In genomic region chr1:133347226-133347625, GRCm38 (mm10) we compare ENCODE assay signal across 37 mouse cellular contexts. TPM values are rescaled to one million over a fixed set of nuclear protein-coding genes. Genes with fewer than 3 reads are reported as not detected.
A peak's percentile ranks its signal among the peaks of the same experiment; 100 is the strongest.
DNase-seq lines count a peak whose midpoint lies in the region; ATAC-seq and TF ChIP-seq lines count a peak whose summit lies in the region.
"Had no signal": no experiment of that assay in that cellular context is flagged by ENCODE, and none has a peak within 500 bp of the region (broad histone marks: within the 10 kb centered on the region; RNA-seq: fewer than 3 reads in every experiment).

No protein-coding gene starts in this region.

- TF ChIP-seq CTCF in small intestine, adult 2 months (IDR thresholded peaks at IDR 0.05; ENCODE audit: extremely low read depth, insufficient read length, insufficient replicate concordance, low read depth, low read length): no peak

- H3K27me3 ChIP-seq in megakaryocyte, embryonic 14.5 days (replicated peaks): peaks cover 60% of the 10 kb centered on the region
- H3K27me3 ChIP-seq in intestine, embryonic 15.5 days (replicated peaks): no peaks in the 10 kb centered on the region
- no peaks in the 10 kb centered on the region for H3K27me3 ChIP-seq in small intestine, adult 2 months (ENCODE audit: control insufficient read depth, insufficient read depth, low read length)

- no peaks in the 10 kb centered on the region for H3K36me3 ChIP-seq in megakaryocyte, embryonic 14.5 days (replicated peaks; ENCODE audit: low read length)
- no peaks in the 10 kb centered on the region for H3K36me3 ChIP-seq in intestine, embryonic 15.5 days
- no peaks in the 10 kb centered on the region for H3K36me3 ChIP-seq in small intestine, adult 2 months (ENCODE audit: control insufficient read depth, insufficient read depth, low read length)
- H3K36me3 ChIP-seq: embryonic facial prominence, embryonic 10.5 days; embryonic facial prominence, embryonic 13.5 days; heart, embryonic 10.5 days; heart, embryonic 13.5 days had no signal

- no peak for ATAC-seq in megakaryocyte, adult 5-6 weeks (ENCODE audit: poor library complexity, severe bottlenecking)
- 0 out of 2 replicates have a peak, but pooled peaks have one; percentile 15 for ATAC-seq in intestine, embryonic 15.5 days
- ATAC-seq: CD4-positive, CD25-positive, alpha-beta regulatory T cell, adult 4 months; forebrain, embryonic 13.5 days; forebrain, embryonic 16.5 days; hindbrain, postnatal 0 days; Patski had no signal

- H3K4me2 ChIP-seq in intestine, embryonic 15.5 days (replicated peaks): no peak overlapping the region
- H3K4me2 ChIP-seq: embryonic facial prominence, embryonic 13.5 days; forebrain, embryonic 13.5 days; heart, embryonic 13.5 days; hindbrain, embryonic 14.5 days had no signal

- H3K9me3 ChIP-seq in megakaryocyte, embryonic 14.5 days: 0 out of 2 replicates have a peak, but pooled peaks cover 3% of the 10 kb centered on the region
- no peaks in the 10 kb centered on the region for H3K9me3 ChIP-seq in intestine, embryonic 15.5 days
- H3K9me3 ChIP-seq: embryonic facial prominence, embryonic 10.5 days; embryonic facial prominence, embryonic 13.5 days; forebrain, embryonic 13.5 days; heart, embryonic 10.5 days; heart, embryonic 13.5 days had no signal

- no peak for TF ChIP-seq POLR2A in small intestine, adult 2 months (IDR thresholded peaks at IDR 0.05; ENCODE audit: low read depth, low read length)

- DNase-seq in ZHBTc4 (ENCODE audit: low read depth, low spot score): peak; percentile 69
- DNase-seq in Muller cell, postnatal 12 days (ENCODE audit: inconsistent ontology term): no peak
- DNase-seq in layer of hippocampus, adult 18-20 months (ENCODE audit: low spot score in 2 of 2): no peak
- no peak for DNase-seq in adrenal gland, postnatal 4 days (ENCODE audit: low spot score in 2 of 2)
- DNase-seq: cerebellum, adult 18-20 months; cerebellum, adult 9-11 months; cerebellum, postnatal 36 days; embryo, embryonic 11 days; gastrocnemius, postnatal 10 days; gastrocnemius, postnatal 36 days; heart, postnatal 14 days; heart, postnatal 4 days had no signal

- no peak overlapping the region for H3K27ac ChIP-seq in intestine, embryonic 15.5 days
- peak overlapping the region; percentile 70 for H3K27ac ChIP-seq in small intestine, adult 2 months (ENCODE audit: insufficient read depth, low read depth, low read length)
- H3K27ac ChIP-seq: embryonic facial prominence, embryonic 10.5 days; embryonic facial prominence, embryonic 13.5 days; forebrain, embryonic 13.5 days; heart, adult 2 months; heart, embryonic 10.5 days; heart, embryonic 13.5 days; hindbrain, embryonic 14.5 days; hindbrain, postnatal 0 days had no signal

- peaks cover 12% of the 10 kb centered on the region for H3K4me1 ChIP-seq in megakaryocyte, embryonic 14.5 days
- peaks cover 8% of the 10 kb centered on the region; the same call in 1 of the 2 replicates for H3K4me1 ChIP-seq in intestine, embryonic 15.5 days (replicated peaks)
- peaks cover 26% of the 10 kb centered on the region for H3K4me1 ChIP-seq in small intestine, adult 2 months (ENCODE audit: control insufficient read depth, insufficient read depth, insufficient read length, low read length)
- H3K4me1 ChIP-seq: forebrain, embryonic 13.5 days had no signal

- peak overlapping the region; percentile 62 for H3K4me3 ChIP-seq in megakaryocyte, embryonic 14.5 days (replicated peaks)
- no peak overlapping the region for H3K4me3 ChIP-seq in intestine, embryonic 15.5 days (replicated peaks)
- no peak overlapping the region for H3K4me3 ChIP-seq in small intestine, adult 2 months (ENCODE audit: low read depth, low read length)
- H3K4me3 ChIP-seq: embryonic facial prominence, embryonic 10.5 days; embryonic facial prominence, embryonic 13.5 days; erythroblast, embryonic 14.5 days; forebrain, embryonic 13.5 days; heart, adult 2 months; heart, embryonic 10.5 days; heart, embryonic 13.5 days had no signal

- H3K9ac ChIP-seq in intestine, embryonic 15.5 days: no peak overlapping the region
- H3K9ac ChIP-seq: embryonic facial prominence, embryonic 13.5 days; forebrain, embryonic 13.5 days; heart, embryonic 13.5 days; hindbrain, embryonic 14.5 days had no signal

- WGBS in intestine, embryonic 15.5 days: 61% methylated on average over 3 of the region's 3 CpGs
- 84% methylated on average over 3 of the region's 3 CpGs for WGBS in small intestine, adult 2 months

RNA-seq across cellular contexts. Expression of gene Ren1, which starts 3.1 kb away (rescaled TPM):
- polyA plus RNA-seq in megakaryocyte, embryonic 14.5 days (2012; ENCODE audit: insufficient read depth, low replicate concordance): not detected in 2 replicates
- not detected in 2 replicates for total RNA-seq in megakaryocyte, adult 5-6 weeks (2015)
- not detected in 2 replicates for total RNA-seq in megakaryocyte, adult 5-6 weeks (2017)
- polyA plus RNA-seq in intestine, embryonic 15.5 days (2015; fragmentation: Nextera tagmentation; extraction: Ambion mirVana): 2.7 and 8.5 TPM in 2 replicates
- polyA plus RNA-seq in small intestine, adult 2 months (2012; rRNA removed): 0.25 and 3.3 TPM in 2 replicates
- total RNA-seq in layer of hippocampus, adult 18-20 months (2021): under 1 TPM in 1 of 2 experiments, not detected in 1; 0.20 TPM
- 10 to 100 TPM in 1 of 2 experiments, 1 to 10 TPM in 1; 2.0 to 17.3 TPM for total RNA-seq in adrenal gland, postnatal 4 days (2021)
- total RNA-seq: gastrocnemius, postnatal 10 days; gastrocnemius, postnatal 36 days; granulocyte monocyte progenitor cell, adult 5-6 weeks had no signal
- polyA plus RNA-seq: C2C12; CD4-positive, CD25-positive, alpha-beta regulatory T cell, adult 4 months; embryonic facial prominence, embryonic 10.5 days; erythroblast, embryonic 14.5 days; forebrain, embryonic 13.5 days; forebrain, embryonic 16.5 days; Patski had no signal

RNA-seq across cellular contexts. Expression of gene Etnk2, which starts 16.1 kb away (rescaled TPM):
- polyA plus RNA-seq in megakaryocyte, embryonic 14.5 days (2012; ENCODE audit: insufficient read depth, low replicate concordance): 0.11 TPM in 1 of 2 replicates, not detected in the other
- total RNA-seq in megakaryocyte, adult 5-6 weeks (2015): not detected in 2 replicates
- not detected in 2 replicates for total RNA-seq in megakaryocyte, adult 5-6 weeks (2017)
- 3.3 and 3.5 TPM in 2 replicates for polyA plus RNA-seq in intestine, embryonic 15.5 days (2015; fragmentation: Nextera tagmentation; extraction: Ambion mirVana)
- 0.20 and 1.0 TPM in 2 replicates for polyA plus RNA-seq in small intestine, adult 2 months (2012; rRNA removed)
- 1 to 10 TPM; 1.0 to 2.1 TPM for total RNA-seq in layer of hippocampus, adult 18-20 months (2021)
- total RNA-seq in adrenal gland, postnatal 4 days (2021): 10 to 100 TPM in 1 of 2 experiments, 1 to 10 TPM in 1; 8.1 to 12.1 TPM
- total RNA-seq: granulocyte monocyte progenitor cell, adult 5-6 weeks had no signal
- polyA plus RNA-seq: C2C12; CD4-positive, CD25-positive, alpha-beta regulatory T cell, adult 4 months; erythroblast, embryonic 14.5 days had no signal

RNA-seq across cellular contexts. Expression of gene Kiss1, which starts 25.6 kb away (rescaled TPM):
- polyA plus RNA-seq in megakaryocyte, embryonic 14.5 days (2012; ENCODE audit: insufficient read depth, low replicate concordance): not detected in 2 replicates
- total RNA-seq in megakaryocyte, adult 5-6 weeks (2015): not detected in 2 replicates
- total RNA-seq in megakaryocyte, adult 5-6 weeks (2017): not detected in 2 replicates
- not detected in 2 replicates for polyA plus RNA-seq in intestine, embryonic 15.5 days (2015; fragmentation: Nextera tagmentation; extraction: Ambion mirVana)
- not detected in 2 replicates for polyA plus RNA-seq in small intestine, adult 2 months (2012; rRNA removed)
- total RNA-seq in layer of hippocampus, adult 18-20 months (2021): not detected
- not detected for total RNA-seq in adrenal gland, postnatal 4 days (2021)
- total RNA-seq: adrenal gland, adult 2 months; adrenal gland, postnatal 14 days; ES-E14; gastrocnemius, adult 18-20 months; gastrocnemius, postnatal 10 days; gastrocnemius, postnatal 36 days; granulocyte monocyte progenitor cell, adult 5-6 weeks; heart, adult 2 months; heart, postnatal 14 days; heart, postnatal 4 days; hindbrain, postnatal 0 days had no signal
- polyA plus RNA-seq: adrenal gland, adult 2 months; C2C12; CD4-positive, CD25-positive, alpha-beta regulatory T cell, adult 4 months; cortical plate, adult 2 months; embryonic facial prominence, embryonic 10.5 days; embryonic facial prominence, embryonic 13.5 days; erythroblast, embryonic 14.5 days; forebrain, embryonic 13.5 days; heart, adult 2 months; heart, embryonic 10.5 days; heart, embryonic 13.5 days; heart, embryonic 16.5 days; hindbrain, embryonic 11.5 days; hindbrain, embryonic 14.5 days; hindbrain, postnatal 0 days; Patski had no signal

RNA-seq across cellular contexts. Expression of gene Golt1a, which starts 37.6 kb away (rescaled TPM):
- not detected in 2 replicates for polyA plus RNA-seq in megakaryocyte, embryonic 14.5 days (2012; ENCODE audit: insufficient read depth, low replicate concordance)
- total RNA-seq in megakaryocyte, adult 5-6 weeks (2015): not detected in 2 replicates
- total RNA-seq in megakaryocyte, adult 5-6 weeks (2017): not detected in 2 replicates
- 18.2 and 23.8 TPM in 2 replicates for polyA plus RNA-seq in intestine, embryonic 15.5 days (2015; fragmentation: Nextera tagmentation; extraction: Ambion mirVana)
- 25.1 and 48.9 TPM in 2 replicates for polyA plus RNA-seq in small intestine, adult 2 months (2012; rRNA removed)
- not detected for total RNA-seq in layer of hippocampus, adult 18-20 months (2021)
- 1 to 10 TPM in 1 of 2 experiments, under 1 TPM in 1; 0.76 to 2.0 TPM for total RNA-seq in adrenal gland, postnatal 4 days (2021)
- total RNA-seq: ES-E14; gastrocnemius, adult 18-20 months; gastrocnemius, postnatal 10 days; gastrocnemius, postnatal 36 days; granulocyte monocyte progenitor cell, adult 5-6 weeks; heart, adult 2 months; heart, postnatal 14 days; heart, postnatal 4 days; hindbrain, postnatal 0 days had no signal
- polyA plus RNA-seq: adrenal gland, adult 2 months; C2C12; CD4-positive, CD25-positive, alpha-beta regulatory T cell, adult 4 months; embryonic facial prominence, embryonic 10.5 days; embryonic facial prominence, embryonic 13.5 days; erythroblast, embryonic 14.5 days; forebrain, embryonic 13.5 days; forebrain, embryonic 16.5 days; heart, embryonic 16.5 days; hindbrain, embryonic 11.5 days; hindbrain, embryonic 14.5 days had no signal
